Mouse (Mus musculus) liver, embryonic 14.5 days (tissue): ENCODE measurements around the gene Zfc3h1. TPM values are rescaled to one million over a fixed set of nuclear protein-coding genes. Genes with fewer than 3 reads are reported as not detected.

ENCODE experiments used
- ATAC-seq: fragments of 200-750 bp; cut with Nextera tagmentation; 2 replicates; pipeline ENCODE4 v1.8.0; 2017; ENCODE audit warnings: moderate number of reproducible peaks, mild to moderate bottlenecking, moderate library complexity; ENCODE audit not compliant: insufficient read depth
- DNase-seq, 3 experiments: peaks; one replicate each; pipeline ENCODE4 v3.0.0-alpha.2; 2012 to 2013; ENCODE audit warnings: low read depth in 3 of 3, low spot score in 3 of 3
- H3K27ac ChIP-seq: fragments of 300-500 bp; sonication (generic); 2 replicates; pipeline ENCODE4 v1.5.1; 2014; ENCODE audit warnings: moderate library complexity, mild to moderate bottlenecking, control low read depth, inconsistent platforms
- H3K27me3 ChIP-seq: fragments of 300-500 bp; sonication (generic); 2 replicates; pipeline ENCODE4 v1.6.1; 2014; ENCODE audit warnings: mild to moderate bottlenecking, low read length, moderate library complexity; ENCODE audit not compliant: control insufficient read depth, insufficient read depth
- H3K36me3 ChIP-seq: fragments of 300-500 bp; sonication (generic); replicated peaks from 2 replicates; pipeline ENCODE4 v1.6.1; 2014; ENCODE audit warnings: low read depth; ENCODE audit not compliant: control insufficient read depth, insufficient read depth
- H3K4me1 ChIP-seq, 2 experiments: fragments of 200-500 bp in 1 of 2; fragments of 300-500 bp in 1 of 2; sonication (generic) in 1 of 2; replicated peaks; 2 replicates each; pipeline ENCODE4 v1.6.1; 2012 to 2014; ENCODE audit warnings: antibody characterized with exemption in 1 of 2, inconsistent platforms in 1 of 2, low read length in 1 of 2; ENCODE audit not compliant: control insufficient read depth in 2 of 2, insufficient read depth in 2 of 2
- H3K4me2 ChIP-seq: fragments of 300-500 bp; sonication (generic); 2 replicates; pipeline ENCODE4 v1.6.1; 2014; ENCODE audit warnings: low read depth, mild to moderate bottlenecking, control low read depth, moderate library complexity
- H3K4me3 ChIP-seq, 2 experiments: fragments of 200-500 bp in 1 of 2; fragments of 300-500 bp in 1 of 2; sonication (generic) in 1 of 2; 2 replicates each; pipeline ENCODE4 v1.5.1; 2012 to 2014; ENCODE audit warnings: low read depth in 2 of 2, low read length in 2 of 2, mild to moderate bottlenecking in 2 of 2, control low read depth in 1 of 2, inconsistent platforms in 1 of 2, moderate library complexity in 1 of 2; ENCODE audit not compliant: insufficient read depth in 1 of 2
- H3K9ac ChIP-seq: fragments of 300-500 bp; sonication (generic); replicated peaks from 2 replicates; pipeline ENCODE4 v1.6.1; 2014; ENCODE audit warnings: mild to moderate bottlenecking, control low read depth, moderate library complexity
- H3K9me3 ChIP-seq: fragments of 300-500 bp; sonication (generic); 2 replicates; pipeline ENCODE4 v1.6.1; 2016; ENCODE audit warnings: low read length, mixed read lengths; ENCODE audit not compliant: control insufficient read depth
- CTCF ChIP-seq: IDR thresholded peaks from 2 replicates; pipeline ENCODE4 v1.5.1; 2016; ENCODE audit warnings: antibody characterized with exemption, low read depth, control low read depth
- EP300 ChIP-seq: IDR thresholded peaks from 2 replicates; pipeline ENCODE4 v1.6.1; 2016; ENCODE audit warnings: antibody characterized with exemption, low read depth
- WGBS: fragments of 180-500 bp; shearing (Covaris S2); extraction: QIAGEN DNeasy Blood & Tissue Kit; methylation state at CpG from one replicate; pipeline ENCODE4 v1.1.7; 2014; ENCODE audit not compliant: insufficient replicate concordance; 5-methylcytosine and 5-hydroxymethylcytosine counted together
- polyA plus RNA-seq, 2 experiments: library from polyadenylated mRNA; depleted of rRNA in 1 of 2; stranded (reverse) in 1 of 2; unstranded in 1 of 2; fragments of >200 nt; fragmentation: Nextera tagmentation in 1 of 2; extraction: Ambion mirVana in 1 of 2; gene quantifications; 2 replicates each; pipeline versions ENCODE4 v1.2.1 to v1.2.3; 2012 to 2014

The Zfc3h1 gene
- polyA plus RNA-seq, 2 experiments: 7.6 to 34.5 TPM

- Histone ChIP-seq H3K9me3 (no peaks in the 10 kb centered on the region), H3K27me3 (no peaks in the 10 kb centered on the region), H3K4me3 (no peak overlapping the region), H3K27ac (no peak overlapping the region), H3K36me3 (no peaks in the 10 kb centered on the region), H3K4me1 (peaks cover 0 to 12% of the 10 kb centered on the region in 2 experiments; a peak in 2 of 4 replicates), H3K9ac (no peak overlapping the region), H3K4me2 (no peak overlapping the region)
- WGBS: 61% methylated on average over 6 of the region's 6 CpGs
- TF ChIP-seq EP300 (no peak), CTCF (no peak)
- ATAC-seq (no peak), DNase-seq (no peak)
These were observed 36.6 kb upstream of the Zfc3h1 start for GRCm38 (mm10) chr10:115348131-115348530.

- DNase-seq (no peak), ATAC-seq (no peak)
- H3K9me3 ChIP-seq: no peaks in the 10 kb centered on the region
- no peaks in the 10 kb centered on the region for H3K36me3 ChIP-seq
- no peak overlapping the region for H3K4me3 ChIP-seq
- TF ChIP-seq CTCF (no peak), EP300 (no peak)
- H3K27ac ChIP-seq: no peak overlapping the region
- no peak overlapping the region for H3K4me2 ChIP-seq
- no peak overlapping the region for H3K9ac ChIP-seq
- WGBS: 78% methylated on average over 10 of the region's 10 CpGs
- H3K4me1 ChIP-seq: peaks cover 0 to 12% of the 10 kb centered on the region in 2 experiments; a peak in 2 of 4 replicates
- no peaks in the 10 kb centered on the region for H3K27me3 ChIP-seq
These were observed 35.7 kb upstream of the Zfc3h1 start for GRCm38 (mm10) chr10:115349029-115349428.

- DNase-seq (no peak), ATAC-seq (no peak)
- WGBS: 75% methylated on average over 7 of the region's 7 CpGs
- H3K4me1 ChIP-seq: peaks cover 0 to 12% of the 10 kb centered on the region in 2 experiments; a peak in 2 of 4 replicates
- H3K9ac ChIP-seq: no peak overlapping the region
- H3K36me3 ChIP-seq: no peaks in the 10 kb centered on the region
- no peak for TF ChIP-seq EP300
- TF ChIP-seq CTCF: no peak
- H3K9me3 ChIP-seq: no peaks in the 10 kb centered on the region
- no peak overlapping the region for H3K4me2 ChIP-seq
- no peak overlapping the region for H3K4me3 ChIP-seq
- no peaks in the 10 kb centered on the region for H3K27me3 ChIP-seq
- no peak overlapping the region for H3K27ac ChIP-seq
These were observed 35.2 kb upstream of the Zfc3h1 start for GRCm38 (mm10) chr10:115349509-115349908.

GRCm38 (mm10) chr10:115350810-115351397, 33.9 kb upstream of the Zfc3h1 start:
- ATAC-seq (peak; percentile 66; the same call in 1 of the 2 replicates), DNase-seq (no peak)
- Histone ChIP-seq H3K36me3 (no peaks in the 10 kb centered on the region), H3K4me1 (peaks cover 0 to 12% of the 10 kb centered on the region in 2 experiments; a peak in 2 of 4 replicates), H3K27ac (no peak overlapping the region), H3K4me2 (no peak overlapping the region), H3K9ac (no peak overlapping the region), H3K4me3 (no peak overlapping the region), H3K9me3 (no peaks in the 10 kb centered on the region), H3K27me3 (no peaks in the 10 kb centered on the region)
- TF ChIP-seq EP300 (no peak), CTCF (no peak)
- 55% methylated on average over 2 of the region's 2 CpGs for WGBS

GRCm38 (mm10) chr10:115354553-115354952, 30.2 kb upstream of the Zfc3h1 start:
- H3K4me2 ChIP-seq: no peak overlapping the region
- H3K27ac ChIP-seq: no peak overlapping the region
- 70% methylated on average over 6 of the region's 6 CpGs for WGBS
- peaks cover 0 to 8% of the 10 kb centered on the region in 2 experiments; a peak in 2 of 4 replicates for H3K4me1 ChIP-seq
- no peak overlapping the region for H3K4me3 ChIP-seq
- H3K36me3 ChIP-seq: no peaks in the 10 kb centered on the region
- DNase-seq (no peak), ATAC-seq (no peak)
- no peak overlapping the region for H3K9ac ChIP-seq
- no peaks in the 10 kb centered on the region for H3K27me3 ChIP-seq
- no peak for TF ChIP-seq CTCF
- no peak for TF ChIP-seq EP300
- H3K9me3 ChIP-seq: no peaks in the 10 kb centered on the region
